Mouse (Mus musculus): ENCODE data around the gene Adcyap1r1.

DNA sequence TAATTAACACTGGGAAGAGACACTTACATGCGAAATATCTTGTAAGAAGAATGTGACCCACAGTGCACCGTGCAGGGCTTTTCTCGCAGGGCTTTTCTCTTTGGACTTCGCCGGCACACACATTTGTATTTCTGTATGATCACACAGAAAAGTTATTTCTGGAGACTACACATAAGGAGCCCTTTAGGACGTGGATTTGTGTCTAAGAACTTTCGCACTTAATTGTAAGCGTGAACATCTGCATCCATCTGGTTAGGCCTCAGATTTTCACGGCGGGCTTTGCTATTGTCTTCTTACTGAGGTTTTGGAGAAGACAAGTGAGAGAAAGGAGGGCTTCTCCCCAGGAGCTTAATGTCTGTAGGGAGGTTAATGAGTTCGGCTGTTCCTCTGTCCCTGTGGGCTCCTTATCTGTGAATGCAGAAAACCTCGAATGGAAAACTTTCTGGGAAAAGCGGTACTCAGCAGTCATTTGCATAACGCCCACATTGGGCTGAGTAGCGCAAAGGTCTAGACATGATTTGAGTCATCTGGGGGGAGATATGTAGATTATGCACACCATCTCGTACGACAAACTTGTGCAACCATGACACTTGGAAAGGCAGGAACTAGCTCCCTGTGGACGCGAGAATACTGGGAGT, 60.4 kb downstream of the Adcyap1r1 start:
- TF ChIP-seq POLR2A (IDR thresholded peaks at IDR 0.05; ENCODE audit: extremely low read depth, insufficient read depth, low read length): no peak
- no peak for TF ChIP-seq CTCF (IDR thresholded peaks at IDR 0.05; ENCODE audit: extremely low read depth, insufficient read depth, low read length)
